Mouse (Mus musculus): Measurements from ENCODE around the gene Abl1.

GRCm38 (mm10) chr2:31850141-31850540 lies 162.0 kb downstream of the Abl1 start:
- TF ChIP-seq USF1 (IDR thresholded peaks at IDR 0.05; ENCODE audit: low read depth): no peak
- no peak for TF ChIP-seq CEBPB (IDR thresholded peaks at IDR 0.05; ENCODE audit: insufficient read depth, poor library complexity, severe bottlenecking)
- TF ChIP-seq POLR2A (IDR thresholded peaks at IDR 0.05; ENCODE audit: insufficient read length, low read depth): no peak
- no peak for TF ChIP-seq TCF12 (IDR thresholded peaks at IDR 0.05; ENCODE audit: insufficient read depth, poor library complexity, severe bottlenecking)
- TF ChIP-seq MYOD1 (IDR thresholded peaks at IDR 0.05; ENCODE audit: control insufficient read depth in 1 of 3, insufficient read length in 2 of 3, low read depth in 2 of 3): no peak
- TF ChIP-seq MAX (IDR thresholded peaks at IDR 0.05; ENCODE audit: low read depth): no peak
- no peak for TF ChIP-seq E2F4 (IDR thresholded peaks at IDR 0.05; ENCODE audit: insufficient read depth)
- no peak for TF ChIP-seq POLR2AphosphoS2 (IDR thresholded peaks at IDR 0.05; ENCODE audit: insufficient read length, low read depth)
